Mouse (Mus musculus) stomach, embryonic 15.5 days (tissue): ENCODE results near the gene Btg3. TPM values are rescaled to one million over a fixed set of nuclear protein-coding genes. Genes with fewer than 3 reads are reported as not detected.
A peak's percentile ranks its signal among the peaks of the same experiment; 100 is the strongest.

Experiments
- ATAC-seq: fragments of 200-750 bp; cut with Nextera tagmentation; 2 replicates; pipeline ENCODE4 v1.8.0; 2017; ENCODE audit warnings: low read depth, moderate number of reproducible peaks, moderate TSS enrichment; ENCODE audit not compliant: insufficient read depth, low FRiP score
- H3K27ac ChIP-seq: fragments of 300-500 bp; sonication (generic); 2 replicates; pipeline ENCODE4 v1.5.1; 2015; ENCODE audit warnings: mild to moderate bottlenecking, inconsistent platforms
- H3K27me3 ChIP-seq: fragments of 300-500 bp; sonication (generic); replicated peaks from 2 replicates; pipeline ENCODE4 v1.6.1; 2015; ENCODE audit warnings: inconsistent platforms
- H3K36me3 ChIP-seq: fragments of 300-500 bp; sonication (generic); 2 replicates; pipeline ENCODE4 v1.6.1; 2015; ENCODE audit warnings: inconsistent platforms
- H3K4me1 ChIP-seq: fragments of 300-500 bp; sonication (generic); 2 replicates; pipeline ENCODE4 v1.6.1; 2015; ENCODE audit warnings: inconsistent platforms
- H3K4me2 ChIP-seq: fragments of 300-500 bp; sonication (generic); 2 replicates; pipeline ENCODE4 v1.6.1; 2015; ENCODE audit warnings: mild to moderate bottlenecking, inconsistent platforms
- H3K4me3 ChIP-seq: fragments of 300-500 bp; sonication (generic); replicated peaks from 2 replicates; pipeline ENCODE4 v1.5.1; 2015; ENCODE audit warnings: inconsistent platforms
- H3K9ac ChIP-seq: fragments of 300-500 bp; sonication (generic); 2 replicates; pipeline ENCODE4 v1.6.1; 2015; ENCODE audit warnings: inconsistent platforms
- H3K9me3 ChIP-seq: fragments of 300-500 bp; sonication (generic); 2 replicates; pipeline ENCODE4 v1.6.1; 2016; ENCODE audit warnings: inconsistent platforms
- WGBS: fragments of 180-500 bp; shearing (Covaris S2); methylation state at CpG from one replicate; pipeline ENCODE4 v1.1.7; 2015; 5-methylcytosine and 5-hydroxymethylcytosine counted together
- polyA plus RNA-seq: library from polyadenylated mRNA; unstranded; fragments of >200 nt; fragmentation: Nextera tagmentation; extraction: Ambion mirVana; gene quantifications from 2 replicates; pipeline ENCODE4 v1.2.1, GENCODE M21; 2015

Gene Btg3
- polyA plus RNA-seq, 1 experiment from 2014 or later, result 52.0 TPM

DNA sequence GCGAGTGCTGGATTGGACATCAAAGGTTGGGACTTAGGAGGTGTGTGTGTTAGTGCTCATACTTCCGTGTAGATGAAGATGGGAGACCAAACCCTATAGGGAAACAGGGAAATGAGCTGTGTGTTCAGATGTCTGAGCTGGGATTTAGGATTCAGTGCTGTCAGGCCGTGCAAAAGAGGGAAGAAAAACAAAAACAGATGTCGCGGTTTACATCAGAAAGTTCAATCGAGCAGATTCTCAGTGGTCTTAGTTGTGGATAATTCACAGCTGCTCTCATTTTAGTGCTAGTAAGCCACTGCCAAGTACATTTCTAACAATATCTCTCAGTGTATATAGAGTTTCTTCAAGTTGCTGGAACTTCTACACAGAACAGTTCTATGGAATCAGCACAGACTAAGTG is 33.2 kb downstream of the Btg3 start:
- Histone ChIP-seq H3K9ac (no peak overlapping the region), H3K27ac (peak overlapping the region; percentile 60; the same call in 1 of the 2 replicates)
- WGBS, result 47% methylated on average over 6 of the region's 6 CpGs

DNA sequence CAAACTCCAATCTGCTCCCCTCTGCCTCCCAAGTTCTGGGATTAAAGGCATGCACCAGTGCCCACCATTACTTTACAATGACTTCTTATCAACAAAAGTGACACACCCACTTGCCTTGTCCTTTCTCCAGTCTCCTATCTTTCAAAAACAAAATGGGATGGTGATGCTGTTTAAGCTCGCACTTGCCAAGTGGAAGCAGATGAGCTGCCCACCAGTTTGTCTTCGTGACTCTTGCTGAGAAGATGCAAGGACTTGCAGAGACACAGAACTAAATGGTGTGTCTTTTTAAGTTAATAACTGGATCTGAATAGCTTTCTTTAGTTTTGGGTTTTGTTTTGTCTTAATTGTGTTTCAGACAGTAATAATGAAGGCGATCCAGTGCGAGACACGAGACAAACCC is 34.2 kb downstream of the Btg3 start:
- 84% methylated on average over 5 of the region's 5 CpGs for WGBS
- no peak overlapping the region for H3K4me3 ChIP-seq
- no peaks in the 10 kb centered on the region for H3K9me3 ChIP-seq
- H3K4me2 ChIP-seq, result no peak overlapping the region
- H3K4me1 ChIP-seq, result 0 out of 2 replicates have a peak, but pooled peaks cover 3% of the 10 kb centered on the region
- H3K36me3 ChIP-seq, result no peaks in the 10 kb centered on the region
- no peak overlapping the region for H3K9ac ChIP-seq
- no peak overlapping the region for H3K27ac ChIP-seq
- H3K27me3 ChIP-seq, result no peaks in the 10 kb centered on the region
- no peak for ATAC-seq

More for the DNA sequence above, 33.2 kb downstream of the Btg3 start:
- no peak for ATAC-seq
- no peaks in the 10 kb centered on the region for H3K9me3 ChIP-seq
- no peak overlapping the region for H3K4me3 ChIP-seq
- H3K4me1 ChIP-seq, result 0 out of 2 replicates have a peak, but pooled peaks cover 3% of the 10 kb centered on the region
- no peak overlapping the region for H3K4me2 ChIP-seq
- no peaks in the 10 kb centered on the region for H3K36me3 ChIP-seq
- H3K27me3 ChIP-seq, result no peaks in the 10 kb centered on the region

DNA sequence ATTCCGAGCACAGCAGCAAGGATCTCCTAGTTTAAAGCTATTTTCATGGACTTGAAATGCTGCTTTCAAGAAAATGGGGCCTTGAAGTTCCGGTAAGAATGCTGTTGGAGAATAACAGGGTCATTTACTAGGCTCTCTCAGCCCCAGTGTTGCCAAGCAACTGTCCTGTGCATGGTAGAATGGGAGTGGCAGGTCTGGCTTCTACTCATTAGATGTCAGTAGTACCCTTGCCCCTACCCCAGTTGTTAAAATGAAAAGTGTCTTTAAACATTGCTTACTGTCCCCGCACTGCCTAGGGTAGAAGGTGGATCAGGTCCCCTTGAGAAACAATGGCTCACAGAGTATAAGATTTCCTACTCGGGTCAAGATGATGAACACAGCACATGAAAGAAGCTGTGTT is 35.6 kb downstream of the Btg3 start:
- 83% methylated on average over 4 of the region's 4 CpGs for WGBS
- no peak overlapping the region for H3K4me2 ChIP-seq
- no peaks in the 10 kb centered on the region for H3K27me3 ChIP-seq
- no peak for ATAC-seq
- H3K9me3 ChIP-seq, result no peaks in the 10 kb centered on the region
- 0 out of 2 replicates have a peak, but pooled peaks cover 3% of the 10 kb centered on the region for H3K4me1 ChIP-seq
- H3K36me3 ChIP-seq, result no peaks in the 10 kb centered on the region
- H3K9ac ChIP-seq, result no peak overlapping the region
- H3K27ac ChIP-seq, result no peak overlapping the region
- no peak overlapping the region for H3K4me3 ChIP-seq

DNA sequence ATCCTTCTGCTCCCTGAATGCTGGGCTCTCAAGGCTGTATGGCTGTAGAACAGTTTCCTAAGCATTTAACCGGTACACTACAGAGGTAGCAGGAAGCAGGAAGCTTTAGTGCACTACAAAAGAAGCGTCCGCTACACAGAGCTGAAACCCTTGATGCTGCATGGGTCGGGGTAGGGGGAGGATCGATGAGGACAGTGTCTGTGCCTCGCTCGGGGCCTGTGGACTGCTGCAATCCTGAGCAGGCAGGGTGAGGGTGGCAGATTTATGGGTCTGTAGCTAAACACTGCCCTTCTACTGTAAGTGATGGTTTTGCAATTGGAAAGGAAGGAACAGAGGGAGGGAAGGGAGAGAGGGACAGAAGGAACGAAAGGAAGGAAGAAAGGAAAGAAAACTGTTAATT is 39.8 kb downstream of the Btg3 start:
- ATAC-seq, result no peak
- Histone ChIP-seq H3K4me1 (0 out of 2 replicates have a peak, but pooled peaks cover 3% of the 10 kb centered on the region), H3K36me3 (0 out of 2 replicates have a peak, but pooled peaks cover 5% of the 10 kb centered on the region), H3K4me3 (no peak overlapping the region), H3K4me2 (no peak overlapping the region), H3K9ac (no peak overlapping the region), H3K27ac (no peak overlapping the region), H3K27me3 (no peaks in the 10 kb centered on the region), H3K9me3 (no peaks in the 10 kb centered on the region)
- WGBS, result 46% methylated on average over 8 of the region's 8 CpGs

DNA sequence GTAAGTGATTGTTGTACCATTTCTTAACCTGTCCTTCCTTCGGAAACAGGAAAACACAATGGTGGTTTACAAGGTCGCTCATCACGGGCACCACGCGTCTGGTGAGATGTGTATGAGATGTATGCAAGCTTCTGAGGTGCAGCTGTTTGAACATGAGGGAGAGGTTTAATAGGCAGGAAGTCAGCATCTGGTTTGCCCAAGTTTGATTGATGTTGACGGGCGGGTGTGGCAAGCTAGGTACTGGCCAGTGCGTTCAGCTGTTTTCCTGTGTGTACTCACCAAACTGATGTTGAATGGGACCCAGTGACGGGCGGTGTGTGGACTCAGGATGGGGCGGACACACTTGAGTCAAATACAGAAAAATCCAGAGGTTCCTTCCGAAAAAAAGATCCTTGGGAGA is 49.0 kb downstream of the Btg3 start:
- Histone ChIP-seq H3K36me3 (0 out of 2 replicates have a peak, but pooled peaks cover 3% of the 10 kb centered on the region), H3K4me1 (peaks cover 2% of the 10 kb centered on the region; the same call in 1 of the 2 replicates), H3K27me3 (no peaks in the 10 kb centered on the region), H3K9ac (no peak overlapping the region), H3K4me2 (no peak overlapping the region), H3K27ac (no peak overlapping the region), H3K4me3 (no peak overlapping the region), H3K9me3 (no peaks in the 10 kb centered on the region)
- WGBS, result 69% methylated on average over 12 of the region's 12 CpGs
- peak; percentile 54 for ATAC-seq

DNA sequence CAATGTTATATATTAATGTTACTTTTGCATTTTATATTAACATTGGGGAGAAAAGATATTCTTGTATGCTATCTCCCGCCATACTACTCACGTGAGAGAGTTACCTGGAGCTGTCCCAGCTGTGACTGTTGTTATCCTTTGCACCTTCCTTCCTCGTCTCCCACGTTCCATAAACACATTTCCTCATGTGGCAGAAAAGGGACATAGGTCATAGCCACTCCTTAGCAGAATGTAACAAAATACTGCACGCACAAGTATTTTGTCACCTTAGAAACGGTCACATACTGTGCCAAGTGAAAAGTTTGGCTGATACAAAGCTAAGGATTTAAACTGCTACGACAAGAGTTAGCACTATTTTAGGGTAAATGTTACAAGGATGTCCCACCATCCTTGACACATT is 49.4 kb downstream of the Btg3 start:
- no peak overlapping the region for H3K4me2 ChIP-seq
- WGBS, result 74% methylated on average over 7 of the region's 7 CpGs
- H3K4me3 ChIP-seq, result no peak overlapping the region
- H3K36me3 ChIP-seq, result 0 out of 2 replicates have a peak, but pooled peaks cover 3% of the 10 kb centered on the region
- H3K9ac ChIP-seq, result no peak overlapping the region
- ATAC-seq, result no peak
- H3K4me1 ChIP-seq, result peaks cover 2% of the 10 kb centered on the region; the same call in 1 of the 2 replicates
- no peaks in the 10 kb centered on the region for H3K27me3 ChIP-seq
- H3K9me3 ChIP-seq, result no peaks in the 10 kb centered on the region
- H3K27ac ChIP-seq, result no peak overlapping the region

DNA sequence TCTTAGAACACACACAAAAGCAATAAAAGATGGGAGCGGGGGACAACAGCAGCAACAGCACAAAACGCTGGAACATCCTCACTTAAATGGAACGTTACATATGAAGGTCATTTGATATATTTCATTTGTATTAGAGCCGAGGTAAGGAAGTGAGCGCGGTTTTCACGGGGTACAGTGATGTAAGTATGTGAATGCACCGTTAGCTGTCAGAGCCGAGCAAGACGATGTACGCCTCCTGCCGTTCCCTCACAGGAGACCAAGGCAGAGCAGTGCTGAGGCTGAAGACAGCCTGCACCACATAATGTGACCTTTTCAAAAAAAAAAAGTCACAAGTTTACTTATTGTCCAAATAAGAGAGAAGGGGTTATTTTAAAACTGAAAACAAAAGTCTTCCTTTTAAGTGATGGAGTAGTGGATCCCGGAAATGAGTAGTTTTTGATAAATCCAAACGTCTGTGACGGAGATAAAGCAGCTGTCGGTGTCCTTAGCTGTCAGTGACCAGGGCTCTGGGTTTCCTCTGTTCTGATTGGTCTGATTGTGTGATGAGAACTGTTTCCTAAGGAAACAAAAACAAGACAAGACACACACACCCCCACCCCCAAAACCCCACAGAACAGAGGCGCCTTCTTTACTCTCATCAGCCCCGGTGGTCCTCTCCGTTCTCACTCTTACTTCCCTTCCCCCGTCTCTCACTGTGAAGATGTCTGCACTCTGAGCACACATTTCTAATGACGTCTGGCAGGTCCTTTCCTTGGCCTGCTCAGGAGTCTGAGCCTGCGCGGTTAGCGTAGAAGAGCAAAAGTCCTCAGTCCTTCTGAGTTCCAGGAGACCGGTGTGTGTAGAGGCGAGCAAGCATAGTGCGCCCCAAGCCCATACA is 50.8 kb downstream of the Btg3 start:
- ATAC-seq, result no peak; the same call in 1 of the 2 replicates
- H3K4me1 ChIP-seq, result peaks cover 2% of the 10 kb centered on the region
- H3K27me3 ChIP-seq, result no peaks in the 10 kb centered on the region
- H3K9me3 ChIP-seq, result no peaks in the 10 kb centered on the region
- H3K9ac ChIP-seq, result no peak overlapping the region
- H3K4me3 ChIP-seq, result no peak overlapping the region
- 54% methylated on average over 27 of the region's 27 CpGs for WGBS
- 0 out of 2 replicates have a peak, but pooled peaks cover 3% of the 10 kb centered on the region for H3K36me3 ChIP-seq
- H3K4me2 ChIP-seq, result 0 out of 2 replicates have a peak overlapping the region, but pooled peaks have one; percentile 23
- no peak overlapping the region for H3K27ac ChIP-seq

DNA sequence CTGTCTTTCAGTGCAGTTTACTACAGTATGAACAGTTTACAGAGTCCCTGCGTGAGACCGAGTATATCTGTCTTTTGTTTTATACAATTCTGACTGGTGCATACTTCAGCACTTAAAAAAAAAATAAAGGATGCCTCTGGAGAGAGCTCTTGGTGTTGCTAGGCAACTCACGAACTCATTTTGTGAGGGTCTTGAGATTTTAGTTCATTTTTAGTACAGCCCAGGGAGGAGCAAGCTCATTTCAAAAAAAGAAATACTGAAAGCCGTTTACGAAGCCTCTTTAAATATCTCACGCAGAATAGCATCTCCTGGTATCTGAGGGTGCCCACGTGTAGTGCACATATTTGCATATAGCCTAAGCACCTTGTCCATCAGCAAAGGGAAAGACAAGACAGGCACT is 54.9 kb downstream of the Btg3 start:
- no peak overlapping the region for H3K4me3 ChIP-seq
- H3K4me1 ChIP-seq, result peaks cover 2% of the 10 kb centered on the region
- H3K27me3 ChIP-seq, result no peaks in the 10 kb centered on the region
- no peaks in the 10 kb centered on the region for H3K36me3 ChIP-seq
- 27% methylated on average over 7 of the region's 7 CpGs for WGBS
- no peak for ATAC-seq
- H3K9me3 ChIP-seq, result no peaks in the 10 kb centered on the region
- H3K27ac ChIP-seq, result no peak overlapping the region
- H3K9ac ChIP-seq, result no peak overlapping the region
- H3K4me2 ChIP-seq, result 0 out of 2 replicates have a peak overlapping the region, but pooled peaks have one; percentile 16

DNA sequence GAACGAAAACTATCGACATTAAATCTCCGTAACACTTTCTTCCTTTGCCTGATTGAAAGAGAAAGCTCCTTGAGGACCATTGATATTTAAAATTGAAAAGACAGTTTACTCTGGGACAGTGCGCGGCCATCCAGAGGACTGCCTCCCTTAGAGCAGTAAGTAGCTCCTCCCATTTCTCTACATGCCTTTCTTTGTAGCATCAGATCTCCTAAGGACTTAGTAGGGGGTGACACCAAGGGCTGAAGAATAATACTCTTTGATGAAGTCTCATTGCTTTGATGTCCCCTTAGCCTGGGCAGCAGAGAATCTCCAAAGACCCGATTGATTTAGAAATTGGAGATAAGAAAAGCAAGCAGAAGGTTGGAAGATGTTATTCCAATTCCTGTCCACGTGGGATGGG is 55.4 kb downstream of the Btg3 start:
- H3K4me2 ChIP-seq, result peak overlapping the region; percentile 6; the same call in 1 of the 2 replicates
- no peaks in the 10 kb centered on the region for H3K9me3 ChIP-seq
- ATAC-seq, result no peak
- no peak overlapping the region for H3K9ac ChIP-seq
- H3K36me3 ChIP-seq, result no peaks in the 10 kb centered on the region
- no peak overlapping the region for H3K27ac ChIP-seq
- H3K4me3 ChIP-seq, result no peak overlapping the region
- no peaks in the 10 kb centered on the region for H3K27me3 ChIP-seq
- peaks cover 1% of the 10 kb centered on the region for H3K4me1 ChIP-seq
- WGBS, result 18% methylated on average over 7 of the region's 7 CpGs

DNA sequence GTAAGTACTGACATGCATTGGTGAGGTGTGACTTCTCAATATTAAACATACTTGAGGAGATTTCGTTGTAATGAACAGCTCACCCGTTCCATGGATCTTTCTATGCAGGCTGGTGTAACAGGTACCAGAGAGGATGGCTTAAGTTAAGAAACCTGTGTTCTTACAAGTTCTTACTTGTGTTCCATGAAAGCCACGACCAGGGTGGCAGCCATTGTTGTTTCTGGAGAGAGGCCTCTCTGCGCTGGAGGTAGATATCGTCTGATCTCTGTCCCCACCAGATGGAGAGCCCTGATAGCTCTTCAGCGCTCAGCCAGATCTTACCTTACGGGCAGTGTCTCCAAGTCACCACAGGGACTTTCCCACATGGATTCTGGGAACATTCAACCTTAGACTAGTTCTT is 57.3 kb downstream of the Btg3 start:
- no peaks in the 10 kb centered on the region for H3K27me3 ChIP-seq
- H3K4me1 ChIP-seq, result no peaks in the 10 kb centered on the region; the same call in 1 of the 2 replicates
- H3K27ac ChIP-seq, result no peak overlapping the region
- H3K36me3 ChIP-seq, result no peaks in the 10 kb centered on the region
- H3K9me3 ChIP-seq, result no peaks in the 10 kb centered on the region
- no peak overlapping the region for H3K9ac ChIP-seq
- no peak for ATAC-seq
- 73% methylated on average over 7 of the region's 7 CpGs for WGBS
- H3K4me3 ChIP-seq, result no peak overlapping the region
- no peak overlapping the region for H3K4me2 ChIP-seq

DNA sequence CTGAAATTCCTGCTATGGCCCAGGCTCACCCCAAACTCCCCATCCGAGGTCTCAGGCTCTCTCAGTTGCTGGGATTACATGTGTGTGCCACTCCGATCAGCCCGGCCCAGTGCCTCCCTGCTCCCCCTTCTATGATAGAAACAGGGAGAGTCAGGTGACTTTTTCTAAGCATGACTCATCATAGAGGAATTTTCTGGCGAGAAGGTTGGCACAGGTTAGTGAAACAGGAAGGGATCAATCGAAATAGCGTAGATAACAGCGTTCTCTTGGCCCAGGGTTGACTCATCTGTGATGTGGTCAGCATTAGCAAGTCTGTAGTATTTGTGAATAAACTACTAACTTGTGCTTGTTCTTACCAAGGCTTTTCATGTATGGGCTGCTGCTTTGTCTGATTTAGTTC is 59.0 kb downstream of the Btg3 start:
- Histone ChIP-seq H3K36me3 (no peaks in the 10 kb centered on the region), H3K4me1 (peaks cover 3% of the 10 kb centered on the region; the same call in 1 of the 2 replicates), H3K27me3 (no peaks in the 10 kb centered on the region), H3K9ac (no peak overlapping the region), H3K4me2 (no peak overlapping the region), H3K9me3 (no peaks in the 10 kb centered on the region), H3K27ac (peak overlapping the region; percentile 1; the same call in 1 of the 2 replicates), H3K4me3 (no peak overlapping the region)
- ATAC-seq, result peak; percentile 86
- WGBS, result 38% methylated on average over 7 of the region's 7 CpGs

DNA sequence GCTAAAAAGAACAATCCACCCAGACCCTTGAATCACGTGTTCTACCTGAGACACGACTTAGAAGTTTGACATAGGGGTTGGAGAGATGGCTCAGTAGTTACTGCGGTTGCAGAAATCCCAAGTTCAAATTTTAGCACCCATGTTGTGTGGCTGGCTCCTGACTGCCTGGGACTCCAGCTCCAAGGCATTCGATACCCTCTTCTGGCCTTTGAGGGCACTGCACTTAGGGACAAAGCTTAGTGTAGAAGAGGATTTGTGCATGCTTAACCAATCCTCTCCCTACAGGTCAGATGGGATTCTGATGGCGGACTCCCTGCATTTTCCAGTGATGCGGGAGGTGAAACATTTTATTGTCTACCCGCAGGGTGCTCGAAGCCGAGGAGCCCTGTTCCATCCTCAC is 60.1 kb downstream of the Btg3 start:
- Histone ChIP-seq H3K36me3 (no peaks in the 10 kb centered on the region), H3K27ac (no peak overlapping the region), H3K9ac (no peak overlapping the region), H3K9me3 (no peaks in the 10 kb centered on the region), H3K4me1 (peaks cover 3% of the 10 kb centered on the region; the same call in 1 of the 2 replicates), H3K4me3 (no peak overlapping the region), H3K27me3 (no peaks in the 10 kb centered on the region), H3K4me2 (no peak overlapping the region)
- 83% methylated on average over 9 of the region's 9 CpGs for WGBS
- no peak for ATAC-seq
